Mouse (Mus musculus) E14TG2a.4 (cell line): ENCODE measurements around the gene Nsmce1.

Experiments used
- H3K27me3 ChIP-seq: 2 replicates; pipeline ENCODE4 v1.6.1; 2014; ENCODE audit warnings: low read length, control low read depth; ENCODE audit not compliant: insufficient read depth
- H3K36me3 ChIP-seq: 2 replicates; pipeline ENCODE4 v1.6.1; 2014; ENCODE audit warnings: low read length, control low read depth; ENCODE audit not compliant: insufficient read depth
- H3K4me1 ChIP-seq: replicated peaks from 2 replicates; pipeline ENCODE4 v1.6.1; 2014; ENCODE audit warnings: low read depth, low read length, control low read depth
- H3K4me3 ChIP-seq: replicated peaks from 2 replicates; pipeline ENCODE4 v1.5.1; 2014; ENCODE audit warnings: mild to moderate bottlenecking, low read length
- H3K9me3 ChIP-seq: 2 replicates; pipeline ENCODE4 v1.6.1; 2014; ENCODE audit warnings: low read length, control low read depth
- CTCF ChIP-seq: conservative IDR thresholded peaks from 2 replicates; pipeline ENCODE4 v1.5.1; 2014; ENCODE audit warnings: low read length
- NANOG ChIP-seq: IDR thresholded peaks from 2 replicates; pipeline ENCODE4 v1.6.1; 2014; ENCODE audit warnings: borderline replicate concordance, low read length, mixed read lengths
- POU5F1 ChIP-seq: IDR thresholded peaks from 2 replicates; pipeline ENCODE4 v1.6.1; 2014; ENCODE audit warnings: low read length, borderline replicate concordance

The Nsmce1 gene

DNA sequence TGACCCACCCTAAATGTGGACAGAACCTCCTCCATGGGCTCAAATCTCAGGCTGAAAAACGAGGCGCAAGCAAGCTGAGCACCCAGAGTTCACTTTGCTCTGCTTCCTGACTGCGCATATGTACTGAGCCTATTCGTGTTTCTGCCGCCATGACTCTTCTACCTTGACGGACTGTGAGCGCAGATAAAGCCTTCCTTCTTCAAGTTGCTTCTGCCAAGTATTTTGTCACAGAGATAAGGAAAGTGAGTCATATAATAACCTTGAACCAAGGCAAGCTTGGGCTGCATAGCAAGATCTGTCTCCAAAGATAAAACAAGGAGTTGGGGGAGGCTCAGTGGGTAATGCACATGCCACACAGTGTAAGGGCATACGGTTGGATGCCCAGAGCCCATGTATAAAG, 25.3 kb upstream of the Nsmce1 start:
- Histone ChIP-seq H3K27me3 (no peaks in the 10 kb centered on the region), H3K9me3 (no peaks in the 10 kb centered on the region), H3K36me3 (no peaks in the 10 kb centered on the region), H3K4me3 (no peak overlapping the region), H3K4me1 (no peaks in the 10 kb centered on the region)
- TF ChIP-seq POU5F1, result no peak
- TF ChIP-seq CTCF, result no peak
- TF ChIP-seq NANOG, result no peak

DNA sequence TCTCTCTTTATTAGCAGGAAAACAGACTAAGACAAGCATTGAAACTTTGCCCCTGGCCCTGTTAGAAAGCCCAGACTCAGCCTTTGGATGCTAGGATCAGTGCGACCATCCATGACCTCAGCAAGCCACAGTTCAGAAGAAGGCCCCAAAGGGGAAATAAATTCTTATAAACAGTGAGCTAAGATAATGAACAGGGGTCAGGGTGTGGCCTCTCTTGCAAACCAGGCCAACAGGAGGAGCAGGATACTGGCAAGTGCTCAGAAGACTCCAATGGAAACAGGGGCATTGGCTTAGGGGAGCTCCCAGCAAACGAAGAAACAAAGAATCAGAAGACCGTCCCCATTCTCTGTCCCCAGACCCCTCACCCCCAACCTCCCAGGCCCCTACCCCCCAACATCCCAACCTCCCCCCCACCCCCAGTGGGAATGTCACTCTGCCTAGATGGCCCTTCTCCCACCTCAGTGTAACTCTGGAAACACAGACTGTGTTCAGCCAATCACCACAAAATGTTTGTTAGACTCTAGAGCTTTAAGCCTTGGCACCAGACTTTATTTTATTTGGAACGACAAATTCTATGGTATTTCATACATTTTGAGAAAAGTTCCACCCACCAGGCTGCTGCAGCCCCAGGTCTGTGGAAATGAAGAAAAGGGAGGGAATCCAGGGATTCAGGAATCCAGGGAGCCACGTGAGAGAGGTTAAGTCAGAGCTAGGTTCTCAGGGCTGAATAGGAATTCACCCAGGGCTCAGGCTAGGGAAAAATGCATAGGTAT, 23.9 kb upstream of the Nsmce1 start:
- Histone ChIP-seq H3K4me1 (no peaks in the 10 kb centered on the region), H3K27me3 (no peaks in the 10 kb centered on the region), H3K9me3 (no peaks in the 10 kb centered on the region), H3K36me3 (no peaks in the 10 kb centered on the region), H3K4me3 (no peak overlapping the region)
- TF ChIP-seq POU5F1 (no peak), CTCF (no peak)

DNA sequence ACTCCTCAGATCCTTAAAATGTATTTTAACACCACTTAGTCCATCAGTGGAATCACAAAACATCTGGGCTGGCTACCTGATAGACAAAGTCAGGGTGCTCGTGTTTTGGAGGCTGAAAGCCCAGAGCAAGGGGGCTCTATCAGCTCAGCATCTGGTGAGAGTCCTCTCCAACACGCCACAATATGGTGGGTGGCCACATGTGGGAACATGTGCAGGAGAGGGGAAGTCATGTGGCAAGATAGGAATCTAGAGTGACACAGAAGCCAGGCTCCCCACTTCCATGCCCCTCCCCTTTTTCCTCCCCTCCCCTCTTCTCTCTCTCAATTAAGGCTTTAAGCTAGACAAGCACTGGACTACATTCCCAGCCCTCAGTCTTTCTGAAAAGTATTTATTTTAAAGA, 20.5 kb upstream of the Nsmce1 start:
- H3K27me3 ChIP-seq, result no peaks in the 10 kb centered on the region
- H3K36me3 ChIP-seq, result no peaks in the 10 kb centered on the region
- no peaks in the 10 kb centered on the region for H3K9me3 ChIP-seq
- no peak overlapping the region for H3K4me3 ChIP-seq
- no peaks in the 10 kb centered on the region for H3K4me1 ChIP-seq
- TF ChIP-seq CTCF, result no peak
- no peak for TF ChIP-seq NANOG
- no peak for TF ChIP-seq POU5F1

DNA sequence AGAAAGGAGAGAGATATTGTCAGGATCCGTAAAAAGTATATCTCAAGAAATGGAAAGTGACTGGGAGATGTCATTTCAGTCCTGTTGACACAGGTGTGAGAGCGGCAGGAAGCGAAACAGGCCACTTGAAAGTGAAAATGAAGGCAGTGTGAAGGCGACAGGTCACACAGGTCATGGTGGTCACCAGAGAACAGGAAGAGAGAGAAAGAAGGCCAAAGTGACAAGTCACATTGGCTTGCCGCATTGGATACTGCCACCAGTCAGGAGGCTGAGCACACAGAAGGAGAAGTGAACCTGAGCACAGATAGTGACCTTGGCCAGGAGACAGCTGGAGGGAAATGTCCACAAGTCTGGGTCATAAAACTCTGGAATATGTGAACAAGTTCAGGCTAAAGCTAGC, 20.0 kb upstream of the Nsmce1 start:
- no peaks in the 10 kb centered on the region for H3K36me3 ChIP-seq
- no peaks in the 10 kb centered on the region for H3K9me3 ChIP-seq
- H3K27me3 ChIP-seq, result no peaks in the 10 kb centered on the region
- H3K4me1 ChIP-seq, result no peaks in the 10 kb centered on the region
- H3K4me3 ChIP-seq, result no peak overlapping the region
- no peak for TF ChIP-seq POU5F1
- no peak for TF ChIP-seq NANOG
- no peak for TF ChIP-seq CTCF

DNA sequence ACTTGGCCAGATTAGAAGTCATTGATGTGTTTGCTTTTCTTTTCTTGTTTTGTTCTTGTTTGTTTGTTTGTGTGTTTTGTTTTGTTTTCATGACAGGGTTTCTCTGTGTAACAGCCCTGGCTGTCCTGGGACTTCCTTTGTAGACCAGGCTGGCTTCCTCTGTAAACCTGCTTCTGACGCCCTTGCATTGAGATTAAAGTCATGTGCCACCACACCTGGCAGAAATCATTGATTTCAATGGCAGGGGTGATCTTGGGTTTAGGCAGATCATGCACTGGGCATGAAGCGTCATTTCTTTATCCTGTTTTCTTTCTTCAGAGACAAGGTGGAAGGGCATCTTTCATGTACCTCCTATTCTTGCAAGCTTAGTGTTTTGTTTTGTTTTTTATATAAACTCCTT, 15.9 kb upstream of the Nsmce1 start:
- no peaks in the 10 kb centered on the region for H3K9me3 ChIP-seq
- no peaks in the 10 kb centered on the region for H3K27me3 ChIP-seq
- H3K36me3 ChIP-seq, result no peaks in the 10 kb centered on the region
- TF ChIP-seq POU5F1 (no peak), CTCF (no peak), NANOG (no peak)
- H3K4me3 ChIP-seq, result no peak overlapping the region
- H3K4me1 ChIP-seq, result no peaks in the 10 kb centered on the region

DNA sequence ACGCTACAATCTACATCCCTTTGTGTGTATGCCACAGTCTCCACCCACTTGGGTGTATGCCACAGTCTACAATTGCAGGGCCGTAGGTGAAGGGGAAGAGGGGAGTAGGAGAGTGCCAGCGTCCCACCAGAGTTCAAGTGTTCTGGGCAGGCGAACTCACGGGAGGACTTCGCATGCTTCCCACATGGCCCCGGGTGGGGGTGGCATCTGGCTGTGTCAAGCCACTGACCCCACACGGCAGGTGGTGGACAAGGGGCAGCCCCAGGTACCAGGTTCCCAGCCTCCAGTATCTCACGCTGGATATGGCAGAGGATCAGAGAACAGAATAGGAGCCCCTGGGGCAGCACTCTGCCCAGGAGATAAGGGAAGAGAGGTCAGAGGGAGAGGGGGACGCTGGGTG, 14.2 kb upstream of the Nsmce1 start:
- no peak for TF ChIP-seq CTCF
- no peak for TF ChIP-seq POU5F1
- TF ChIP-seq NANOG, result no peak
- no peak overlapping the region for H3K4me3 ChIP-seq
- no peaks in the 10 kb centered on the region for H3K36me3 ChIP-seq
- H3K27me3 ChIP-seq, result peaks cover 2% of the 10 kb centered on the region; the same call in 1 of the 2 replicates
- no peaks in the 10 kb centered on the region for H3K4me1 ChIP-seq
- no peaks in the 10 kb centered on the region for H3K9me3 ChIP-seq

DNA sequence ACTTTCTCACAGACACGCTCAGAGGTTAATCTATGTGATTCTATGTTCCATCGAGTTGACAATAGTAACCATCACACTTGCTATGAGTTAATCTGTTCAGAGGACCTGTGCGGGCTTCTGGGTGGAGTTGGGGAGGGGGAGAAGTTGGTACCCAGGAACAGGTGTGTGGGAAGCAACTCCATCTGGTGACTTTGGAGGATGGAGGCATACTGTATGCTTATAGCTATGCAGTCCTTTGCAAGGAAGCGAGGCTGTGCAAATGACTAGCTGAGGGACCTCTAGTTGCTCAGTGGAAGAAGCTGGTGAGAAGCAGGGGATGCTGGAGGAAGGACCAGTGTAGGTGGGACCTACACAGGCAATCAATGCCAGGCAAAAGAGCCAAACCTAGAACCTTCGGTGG, 13.2 kb upstream of the Nsmce1 start:
- peaks cover 4% of the 10 kb centered on the region; the same call in 1 of the 2 replicates for H3K27me3 ChIP-seq
- TF ChIP-seq NANOG (no peak), POU5F1 (no peak), CTCF (no peak)
- H3K4me3 ChIP-seq, result no peak overlapping the region

DNA sequence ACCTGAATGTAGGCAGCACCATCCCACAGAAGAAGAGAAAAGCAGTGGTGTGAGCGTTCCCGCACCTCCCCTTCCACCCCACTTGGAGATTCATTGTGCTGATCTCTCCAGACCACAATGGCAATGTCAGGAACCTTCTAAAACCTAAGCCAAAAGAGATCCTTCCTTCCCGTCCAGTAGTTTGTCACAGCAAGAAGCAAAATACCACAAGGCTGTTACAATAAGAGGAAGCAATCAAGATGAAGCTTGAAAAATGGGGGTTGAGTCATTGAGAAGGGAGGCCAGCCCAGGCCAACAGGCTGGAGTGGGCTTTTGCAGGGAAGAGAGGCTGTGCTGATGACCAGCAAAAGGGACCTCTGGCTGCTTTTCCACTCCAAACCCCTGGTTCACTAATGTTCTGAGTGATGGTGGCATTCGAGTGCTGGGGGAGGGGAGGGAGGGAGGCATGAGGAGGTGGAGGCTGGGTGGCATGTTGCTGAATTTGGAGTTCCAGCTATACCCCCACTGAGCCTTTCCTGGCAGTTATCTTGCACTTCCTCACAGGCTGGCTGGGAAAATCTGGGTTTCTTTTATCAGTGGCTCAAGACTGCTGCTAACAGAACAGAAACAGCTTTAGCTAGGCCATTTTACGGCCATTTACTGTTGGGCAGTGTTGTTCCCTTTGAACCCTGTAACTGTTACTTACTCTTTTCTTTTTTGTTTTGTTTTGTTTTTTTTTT, 12.1 kb upstream of the Nsmce1 start:
- H3K9me3 ChIP-seq, result no peaks in the 10 kb centered on the region

More for the DNA sequence above, 13.2 kb upstream of the Nsmce1 start:
- Histone ChIP-seq H3K9me3 (no peaks in the 10 kb centered on the region), H3K36me3 (no peaks in the 10 kb centered on the region), H3K4me1 (no peaks in the 10 kb centered on the region)

DNA sequence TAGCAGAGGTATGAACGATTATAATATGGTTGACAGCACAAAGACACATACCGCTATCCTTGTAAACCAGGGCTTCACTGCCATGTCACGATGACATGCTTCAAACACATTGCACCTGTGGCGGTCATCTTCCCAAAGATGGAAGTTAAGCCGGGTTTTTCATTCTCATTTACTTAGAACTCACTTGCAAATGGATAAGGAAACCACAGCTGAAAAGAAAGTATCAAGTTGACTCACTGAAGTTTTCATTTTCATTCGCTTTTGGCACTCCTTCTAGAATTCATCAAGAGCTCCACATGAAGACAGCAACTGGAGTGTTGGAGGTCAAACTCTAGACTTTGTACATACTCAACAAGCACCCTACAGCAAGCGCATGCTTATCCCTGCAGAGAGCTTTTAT, 9.5 kb upstream of the Nsmce1 start:
- Histone ChIP-seq H3K4me3 (no peak overlapping the region), H3K27me3 (peaks cover 8% of the 10 kb centered on the region; the same call in 1 of the 2 replicates), H3K36me3 (no peaks in the 10 kb centered on the region), H3K4me1 (no peaks in the 10 kb centered on the region), H3K9me3 (no peaks in the 10 kb centered on the region)
- TF ChIP-seq POU5F1 (no peak), CTCF (no peak), NANOG (no peak)

More for the DNA sequence above, 12.1 kb upstream of the Nsmce1 start:
- Histone ChIP-seq H3K27me3 (peaks cover 8% of the 10 kb centered on the region; the same call in 1 of the 2 replicates), H3K36me3 (no peaks in the 10 kb centered on the region), H3K4me3 (no peak overlapping the region), H3K4me1 (no peaks in the 10 kb centered on the region)
- no peak for TF ChIP-seq CTCF
- no peak for TF ChIP-seq NANOG
- no peak for TF ChIP-seq POU5F1
